Mouse (Mus musculus) thymus, postnatal 0 days (tissue): ENCODE data around the gene Eid1. TPM values are rescaled to one million over a fixed set of nuclear protein-coding genes. Genes with fewer than 3 reads are reported as not detected.

Experiments
- polyA plus RNA-seq: library from polyadenylated mRNA; unstranded; fragments of >200 nt; fragmentation: Nextera tagmentation; extraction: Ambion mirVana; gene quantifications from 2 replicates; pipeline ENCODE4 v1.2.1, GENCODE M21; 2015

Gene Eid1
- polyA plus RNA-seq, 1 experiment from 2014 or later = 97.5 TPM

Other genes with a start within 250 kb of the Eid1 start
- gene Gm9913, start 168.0 kb upstream of the Eid1 start, polyA plus RNA-seq = 0.07 and 0.08 TPM in 2 replicates
- gene Fbn1, start 165.1 kb upstream of the Eid1 start, polyA plus RNA-seq = 4.7 TPM in 2 replicates
- gene Cep152, start 48.0 kb upstream of the Eid1 start, polyA plus RNA-seq = 7.0 and 7.5 TPM in 2 replicates
- gene Shc4, start 51.1 kb downstream of the Eid1 start, polyA plus RNA-seq = 0.41 and 0.81 TPM in 2 replicates
- 14.8 and 16.9 TPM in 2 replicates for gene Secisbp2l, start 109.8 kb downstream of the Eid1 start, polyA plus RNA-seq
- gene Galk2, start 186.0 kb downstream of the Eid1 start, polyA plus RNA-seq = 41.4 and 45.5 TPM in 2 replicates
- gene Cops2, start 186.0 kb downstream of the Eid1 start, polyA plus RNA-seq = 52.3 and 54.1 TPM in 2 replicates